Comparison of ENCODE assay signal across 8 mouse cellular contexts in the genomic region with DNA sequence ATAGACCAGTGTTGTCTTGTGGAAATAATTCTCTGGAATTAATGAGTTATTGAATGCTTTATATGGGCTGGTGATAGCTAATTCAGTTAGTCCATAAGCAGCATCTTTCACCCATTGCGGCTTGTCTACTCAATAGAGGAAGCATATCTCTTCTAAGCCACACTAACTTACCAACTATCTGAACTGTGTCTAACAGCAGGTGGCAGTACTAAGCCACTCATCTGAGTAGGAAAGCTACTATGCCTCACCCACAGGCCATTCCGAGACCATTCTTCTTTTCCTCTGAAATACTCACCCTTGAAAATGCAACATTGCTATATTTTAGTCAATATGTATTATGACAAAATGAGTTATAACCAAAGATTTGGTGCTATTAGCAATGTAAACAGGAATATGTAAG. TPM values are rescaled to one million over a fixed set of nuclear protein-coding genes. Genes with fewer than 3 reads are reported as not detected.
DNase-seq lines count a peak whose midpoint lies in the region; ATAC-seq and TF ChIP-seq lines count a peak whose summit lies in the region.

No protein-coding gene starts in this region.

- peak; percentile 21; the same call in 1 of the 2 replicates for TF ChIP-seq CTCF in gastrocnemius, adult 2 months (IDR thresholded peaks at IDR 0.05)

- no peak for DNase-seq in gastrocnemius, adult 2 months
- no peak for DNase-seq in gastrocnemius, postnatal 25 days
- peak; percentile 17 for DNase-seq in right cerebral cortex, adult 18-20 months
- DNase-seq in right cerebral cortex, postnatal 25 days: no peak
- DNase-seq in embryo, embryonic 11.5 days (ENCODE audit: low read depth, low spot score): peak; percentile 5
- DNase-seq in heart, postnatal 14 days: no peak
- DNase-seq in cerebellum, adult 8-10 months: no peak

- no peak overlapping the region for H3K27ac ChIP-seq in gastrocnemius, adult 2 months

- peak; percentile 90 for ATAC-seq in megakaryocyte progenitor cell, adult 5-6 weeks (replicated peaks; ENCODE audit: poor library complexity)

- no peak overlapping the region for H3K4me3 ChIP-seq in gastrocnemius, adult 2 months

- intact Hi-C loops in gastrocnemius, adult 2 months (cut with DNase I): no loop called here
- intact Hi-C loops in heart, postnatal 14 days (cut with DNase I): no loop called here

RNA-seq across cellular contexts. Expression of gene Rab9b, which starts 27.2 kb away (rescaled TPM):
- under 1 TPM in 1 of 2 experiments, not detected in 1; 0.05 TPM for total RNA-seq in gastrocnemius, adult 2 months (2021)
- under 1 TPM in 1 of 2 experiments, not detected in 1; 0.13 TPM for total RNA-seq in gastrocnemius, postnatal 25 days (2021)
- not detected in 2 replicates for total RNA-seq in megakaryocyte progenitor cell, adult 5-6 weeks (2015)
- total RNA-seq in megakaryocyte progenitor cell, adult 5-6 weeks (2017): not detected in 2 replicates
- under 1 TPM in 1 of 2 experiments, not detected in 1; 0.15 TPM for total RNA-seq in heart, postnatal 14 days (2021)

RNA-seq across cellular contexts. Expression of gene H2bfm, which starts 31.4 kb away (rescaled TPM):
- not detected for total RNA-seq in gastrocnemius, adult 2 months (2021)
- not detected for total RNA-seq in gastrocnemius, postnatal 25 days (2021)
- not detected in 2 replicates for total RNA-seq in megakaryocyte progenitor cell, adult 5-6 weeks (2015)
- total RNA-seq in megakaryocyte progenitor cell, adult 5-6 weeks (2017): not detected in 2 replicates
- total RNA-seq in heart, postnatal 14 days (2021): not detected

Comparison
In these comparisons a context has a peak if more than half of its experiments do, and no peak if none do; other contexts are left out.
1. DNase-seq: peak in right cerebral cortex, adult 18-20 months (single experiment) and embryo, embryonic 11.5 days (single experiment); none in gastrocnemius, adult 2 months (single experiment), gastrocnemius, postnatal 25 days (single experiment), right cerebral cortex, postnatal 25 days (single experiment), heart, postnatal 14 days (0 of 2) and cerebellum, adult 8-10 months (single experiment).